Mouse (Mus musculus): ENCODE measurements around the gene Crebrf. TPM values are rescaled to one million over a fixed set of nuclear protein-coding genes. Genes with fewer than 3 reads are reported as not detected.

Gene Crebrf
- polyA plus RNA-seq, 1 experiment from 2014 or later, result 10.1 TPM

- Histone ChIP-seq H3K4me3 (replicated peaks) (no peak overlapping the region), H3K4me1 (no peaks in the 10 kb centered on the region; the same call in 1 of the 2 replicates), H3K9ac (no peak overlapping the region), H3K9me3 (no peaks in the 10 kb centered on the region), H3K27me3 (replicated peaks) (no peaks in the 10 kb centered on the region), H3K36me3 (peaks cover 7% of the 10 kb centered on the region; the same call in 1 of the 2 replicates), H3K27ac (no peak overlapping the region), H3K4me2 (no peak overlapping the region)
- ATAC-seq (ENCODE audit: insufficient read depth, low FRiP score, low read depth), result no peak
- 81% methylated on average over 5 of the region's 5 CpGs for WGBS
Observed at GRCm38 (mm10) chr17:26690236-26690635, 25.2 kb upstream of the Crebrf start.

DNA sequence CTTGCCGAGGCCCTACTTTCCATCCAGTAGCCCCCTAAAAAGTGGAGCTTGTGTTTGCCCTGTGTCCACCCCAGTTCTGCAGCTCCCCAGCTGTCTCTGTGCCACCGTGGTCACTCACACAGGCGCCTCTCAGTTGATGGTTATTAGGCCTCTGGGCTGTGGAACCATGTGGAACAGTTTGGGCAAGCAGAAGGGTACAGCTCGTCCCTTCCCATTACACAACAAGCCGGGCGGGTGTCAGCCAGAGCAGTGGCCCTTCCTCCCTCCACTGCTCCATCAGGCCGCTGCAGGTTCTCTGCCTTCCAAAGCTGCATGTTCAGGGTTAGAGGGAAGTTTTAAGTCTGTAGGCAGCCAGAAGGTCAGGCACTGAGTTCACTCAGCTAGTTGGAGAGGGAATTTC is 24.3 kb upstream of the Crebrf start:
- H3K4me2 ChIP-seq, result no peak overlapping the region
- H3K9ac ChIP-seq, result no peak overlapping the region
- no peaks in the 10 kb centered on the region for H3K27me3 ChIP-seq (replicated peaks)
- no peaks in the 10 kb centered on the region; the same call in 1 of the 2 replicates for H3K4me1 ChIP-seq
- H3K36me3 ChIP-seq, result peaks cover 6% of the 10 kb centered on the region; the same call in 1 of the 2 replicates
- no peaks in the 10 kb centered on the region for H3K9me3 ChIP-seq
- no peak for ATAC-seq (ENCODE audit: insufficient read depth, low FRiP score, low read depth)
- 85% methylated on average over 7 of the region's 7 CpGs for WGBS
- no peak overlapping the region for H3K4me3 ChIP-seq (replicated peaks)
- H3K27ac ChIP-seq, result no peak overlapping the region

- H3K36me3 ChIP-seq, result peaks cover 16% of the 10 kb centered on the region
- 65% methylated on average over 7 of the region's 7 CpGs for WGBS
- no peak overlapping the region for H3K27ac ChIP-seq
- H3K4me1 ChIP-seq, result no peaks in the 10 kb centered on the region; the same call in 1 of the 2 replicates
- no peaks in the 10 kb centered on the region for H3K9me3 ChIP-seq
- no peak for ATAC-seq (ENCODE audit: insufficient read depth, low FRiP score, low read depth)
- no peak overlapping the region for H3K4me3 ChIP-seq (replicated peaks)
- H3K9ac ChIP-seq, result no peak overlapping the region
- no peaks in the 10 kb centered on the region for H3K27me3 ChIP-seq (replicated peaks)
- no peak overlapping the region for H3K4me2 ChIP-seq
Observed at GRCm38 (mm10) chr17:26693424-26693823, 22.0 kb upstream of the Crebrf start.

DNA sequence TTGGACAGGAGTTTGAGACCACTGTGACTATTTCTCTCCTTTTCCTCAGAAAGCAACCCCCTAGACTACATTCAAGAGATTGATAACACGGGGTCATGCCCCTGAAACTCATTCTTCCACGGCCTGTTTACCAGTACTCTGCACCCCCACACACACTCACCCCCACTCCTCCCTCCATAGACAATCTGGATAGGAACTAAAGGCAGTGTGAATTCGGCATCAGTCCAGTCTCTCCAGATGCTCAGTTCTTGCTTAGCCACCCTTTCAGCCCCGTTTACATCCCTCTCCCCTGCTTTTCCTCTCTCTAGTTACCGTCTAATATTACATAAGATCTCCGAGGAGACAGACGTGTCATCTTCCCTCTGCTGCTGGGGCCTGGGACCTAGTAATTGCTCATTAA is 21.3 kb upstream of the Crebrf start:
- no peaks in the 10 kb centered on the region for H3K27me3 ChIP-seq (replicated peaks)
- no peak overlapping the region for H3K4me3 ChIP-seq (replicated peaks)
- no peak overlapping the region for H3K9ac ChIP-seq
- WGBS, result 47% methylated on average over 7 of the region's 7 CpGs
- no peak overlapping the region for H3K27ac ChIP-seq
- H3K4me1 ChIP-seq, result no peaks in the 10 kb centered on the region; the same call in 1 of the 2 replicates
- H3K4me2 ChIP-seq, result no peak overlapping the region
- H3K9me3 ChIP-seq, result no peaks in the 10 kb centered on the region
- peaks cover 20% of the 10 kb centered on the region for H3K36me3 ChIP-seq
- ATAC-seq (ENCODE audit: insufficient read depth, low FRiP score, low read depth), result no peak

DNA sequence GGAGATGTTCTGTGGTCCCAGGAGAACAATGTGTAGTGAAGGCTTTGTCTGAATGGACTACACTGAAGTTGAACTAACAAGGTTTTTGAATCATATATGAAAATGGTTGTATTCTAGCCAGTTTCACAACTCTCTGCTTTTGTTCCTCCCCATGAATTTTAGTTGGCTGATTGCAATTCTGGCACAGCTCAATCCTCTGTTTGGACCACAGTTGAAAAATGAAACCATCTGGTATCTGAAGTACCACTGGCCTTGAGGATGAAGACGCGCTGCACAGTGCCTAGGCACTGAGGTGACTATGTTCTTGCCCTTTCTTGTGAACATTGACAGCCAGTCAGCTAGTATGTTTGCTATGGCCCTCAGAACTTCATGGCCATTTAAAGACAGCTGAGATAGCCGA is 20.3 kb upstream of the Crebrf start:
- no peak for ATAC-seq (ENCODE audit: insufficient read depth, low FRiP score, low read depth)
- WGBS, result 89% methylated on average over 3 of the region's 3 CpGs
- no peak overlapping the region for H3K9ac ChIP-seq
- no peaks in the 10 kb centered on the region for H3K9me3 ChIP-seq
- H3K4me2 ChIP-seq, result no peak overlapping the region
- H3K36me3 ChIP-seq, result peaks cover 27% of the 10 kb centered on the region
- H3K4me1 ChIP-seq, result no peaks in the 10 kb centered on the region; the same call in 1 of the 2 replicates
- H3K27me3 ChIP-seq (replicated peaks), result no peaks in the 10 kb centered on the region
- H3K4me3 ChIP-seq (replicated peaks), result no peak overlapping the region
- H3K27ac ChIP-seq, result no peak overlapping the region

DNA sequence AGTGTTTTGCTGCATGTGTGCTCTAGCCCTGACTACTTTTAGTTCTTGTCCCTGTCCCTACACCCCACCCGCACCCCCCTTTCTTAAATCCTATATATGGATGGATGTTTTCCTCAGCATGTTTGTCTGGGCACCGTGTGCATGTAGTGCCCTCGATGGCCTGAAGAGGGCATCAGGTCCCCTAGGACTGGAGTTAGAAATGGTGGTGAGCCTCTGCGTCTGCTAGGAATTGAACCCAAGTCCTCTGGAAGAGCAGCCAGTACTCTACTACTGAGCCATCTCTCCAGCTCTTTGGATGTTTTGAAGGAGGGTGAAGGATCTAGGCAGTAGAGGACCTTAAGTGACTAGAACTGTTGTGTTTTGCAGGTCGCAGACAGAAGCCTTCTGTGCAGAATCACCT is 16.6 kb upstream of the Crebrf start:
- 96% methylated on average over 5 of the region's 5 CpGs for WGBS

GRCm38 (mm10) chr17:26699819-26700616 is 15.4 kb upstream of the Crebrf start:
- H3K36me3 ChIP-seq, result peaks cover 27% of the 10 kb centered on the region
- no peak overlapping the region for H3K27ac ChIP-seq
- H3K9me3 ChIP-seq, result no peaks in the 10 kb centered on the region
- no peak; the same call in 1 of the 2 replicates for ATAC-seq (ENCODE audit: insufficient read depth, low FRiP score, low read depth)
- H3K27me3 ChIP-seq (replicated peaks), result no peaks in the 10 kb centered on the region
- no peak overlapping the region for H3K4me3 ChIP-seq (replicated peaks)
- 80% methylated on average over 10 of the region's 10 CpGs for WGBS
- H3K4me1 ChIP-seq, result 0 out of 2 replicates have a peak, but pooled peaks cover 2% of the 10 kb centered on the region
- no peak overlapping the region for H3K9ac ChIP-seq
- no peak overlapping the region for H3K4me2 ChIP-seq

More for the DNA sequence above, 16.6 kb upstream of the Crebrf start:
- Histone ChIP-seq H3K4me1 (0 out of 2 replicates have a peak, but pooled peaks cover 2% of the 10 kb centered on the region), H3K36me3 (peaks cover 32% of the 10 kb centered on the region), H3K4me2 (no peak overlapping the region), H3K9me3 (no peaks in the 10 kb centered on the region), H3K27me3 (replicated peaks) (no peaks in the 10 kb centered on the region), H3K27ac (no peak overlapping the region), H3K4me3 (replicated peaks) (no peak overlapping the region), H3K9ac (no peak overlapping the region)
- no peak for ATAC-seq (ENCODE audit: insufficient read depth, low FRiP score, low read depth)

DNA sequence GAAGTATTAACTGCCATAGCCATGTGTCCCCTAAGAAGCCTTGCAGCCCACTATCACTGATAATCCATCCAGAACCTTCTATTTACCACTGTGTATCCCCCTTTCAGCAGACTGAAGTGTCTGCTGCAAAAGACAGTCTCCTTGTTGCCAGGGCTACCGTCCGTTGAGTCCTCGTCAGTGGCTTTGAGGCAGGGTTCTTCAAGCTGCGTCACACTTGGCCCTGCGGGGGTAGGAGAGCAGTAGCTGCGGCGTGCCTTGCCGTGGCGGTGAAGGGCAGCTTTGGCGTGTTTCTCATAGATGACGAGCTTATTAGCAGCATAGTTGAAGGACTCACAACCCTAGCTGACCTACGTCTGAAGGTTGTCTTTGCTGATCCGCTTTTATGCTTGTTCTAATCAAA is 13.9 kb upstream of the Crebrf start:
- H3K4me1 ChIP-seq, result 0 out of 2 replicates have a peak, but pooled peaks cover 2% of the 10 kb centered on the region
- H3K27me3 ChIP-seq (replicated peaks), result no peaks in the 10 kb centered on the region
- peaks cover 23% of the 10 kb centered on the region for H3K36me3 ChIP-seq
- H3K27ac ChIP-seq, result no peak overlapping the region
- 91% methylated on average over 13 of the region's 13 CpGs for WGBS
- no peaks in the 10 kb centered on the region for H3K9me3 ChIP-seq
- H3K9ac ChIP-seq, result no peak overlapping the region
- ATAC-seq (ENCODE audit: insufficient read depth, low FRiP score, low read depth), result no peak
- no peak overlapping the region for H3K4me2 ChIP-seq
- H3K4me3 ChIP-seq (replicated peaks), result no peak overlapping the region

DNA sequence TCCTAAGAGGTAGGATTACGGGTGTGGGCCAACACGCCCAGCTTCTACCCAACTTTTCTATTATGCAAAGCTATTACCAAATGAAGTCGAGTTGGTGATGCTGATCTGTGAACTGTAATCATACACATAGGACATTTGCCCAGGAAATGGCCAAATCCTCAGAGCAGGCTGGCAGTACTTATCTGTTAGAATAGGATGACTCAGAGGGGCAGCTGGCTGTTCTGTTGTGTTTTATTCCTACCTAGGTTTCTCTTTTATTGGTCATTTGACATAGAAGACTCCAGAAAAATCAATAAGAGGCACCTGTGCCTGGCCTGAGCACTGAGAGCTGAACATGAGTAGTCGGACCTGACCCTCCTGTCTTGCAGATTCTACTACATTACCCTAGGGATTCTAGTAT is 12.8 kb upstream of the Crebrf start:
- peaks cover 21% of the 10 kb centered on the region for H3K36me3 ChIP-seq
- 76% methylated on average over 4 of the region's 4 CpGs for WGBS
- no peaks in the 10 kb centered on the region for H3K27me3 ChIP-seq (replicated peaks)
- H3K4me3 ChIP-seq (replicated peaks), result no peak overlapping the region
- no peaks in the 10 kb centered on the region for H3K9me3 ChIP-seq
- H3K4me2 ChIP-seq, result no peak overlapping the region
- H3K4me1 ChIP-seq, result 0 out of 2 replicates have a peak, but pooled peaks cover 2% of the 10 kb centered on the region
- H3K27ac ChIP-seq, result no peak overlapping the region
- no peak overlapping the region for H3K9ac ChIP-seq
- ATAC-seq (ENCODE audit: insufficient read depth, low FRiP score, low read depth), result no peak

DNA sequence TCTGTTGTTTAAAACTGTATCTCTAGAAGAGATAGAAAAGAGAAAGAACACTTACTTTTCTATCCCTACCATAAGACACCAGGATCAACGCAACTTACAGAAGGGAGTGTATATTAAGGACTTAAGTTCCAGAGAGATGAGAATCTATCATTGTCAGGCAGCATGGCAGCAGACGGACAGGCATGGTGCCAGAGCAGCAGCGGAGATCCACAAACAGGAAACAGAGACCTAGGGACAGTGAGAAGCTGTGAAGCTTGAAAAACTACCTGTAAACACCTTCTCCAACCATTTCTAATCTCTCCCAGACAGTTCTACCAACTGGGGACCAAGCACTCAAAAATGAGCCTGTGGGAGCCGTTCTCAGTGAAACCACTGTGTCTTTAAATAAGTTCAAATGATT is 11.8 kb upstream of the Crebrf start:
- H3K4me3 ChIP-seq (replicated peaks), result no peak overlapping the region
- H3K9me3 ChIP-seq, result no peaks in the 10 kb centered on the region
- H3K27me3 ChIP-seq (replicated peaks), result no peaks in the 10 kb centered on the region
- no peak overlapping the region for H3K9ac ChIP-seq
- no peak for ATAC-seq (ENCODE audit: insufficient read depth, low FRiP score, low read depth)
- WGBS, result 69% methylated on average over 4 of the region's 4 CpGs
- H3K4me2 ChIP-seq, result no peak overlapping the region
- H3K4me1 ChIP-seq, result 0 out of 2 replicates have a peak, but pooled peaks cover 2% of the 10 kb centered on the region
- H3K36me3 ChIP-seq, result peaks cover 16% of the 10 kb centered on the region
- H3K27ac ChIP-seq, result no peak overlapping the region

- H3K27me3 ChIP-seq (replicated peaks), result no peaks in the 10 kb centered on the region
- H3K27ac ChIP-seq, result no peak overlapping the region
- WGBS, result 58% methylated on average over 11 of the region's 11 CpGs
- no peak for ATAC-seq (ENCODE audit: insufficient read depth, low FRiP score, low read depth)
- peaks cover 5% of the 10 kb centered on the region for H3K36me3 ChIP-seq
- no peaks in the 10 kb centered on the region for H3K9me3 ChIP-seq
- no peak overlapping the region for H3K4me3 ChIP-seq (replicated peaks)
- H3K4me2 ChIP-seq, result no peak overlapping the region
- 0 out of 2 replicates have a peak, but pooled peaks cover 2% of the 10 kb centered on the region for H3K4me1 ChIP-seq
- no peak overlapping the region for H3K9ac ChIP-seq
Observed at GRCm38 (mm10) chr17:26705463-26706359, 9.7 kb upstream of the Crebrf start.

GRCm38 (mm10) chr17:26707066-26707465 is 8.4 kb upstream of the Crebrf start:
- Histone ChIP-seq H3K4me3 (replicated peaks) (no peak overlapping the region), H3K4me1 (no peaks in the 10 kb centered on the region), H3K9ac (no peak overlapping the region), H3K4me2 (no peak overlapping the region), H3K27ac (no peak overlapping the region), H3K9me3 (no peaks in the 10 kb centered on the region), H3K36me3 (no peaks in the 10 kb centered on the region; the same call in 1 of the 2 replicates), H3K27me3 (replicated peaks) (no peaks in the 10 kb centered on the region)
- WGBS, result 53% methylated on average over 7 of the region's 7 CpGs
- no peak for ATAC-seq (ENCODE audit: insufficient read depth, low FRiP score, low read depth)
